Mouse (Mus musculus) ovary, postnatal 36 days (tissue): ENCODE measurements around the gene Tulp2.
"Not testable (repeated sequence)": the region's sequence is repeated elsewhere in the genome, so short reads cannot be mapped to it uniquely, and the experiment has no call there.

Source experiments
- DNase-seq: peaks from one replicate; pipeline ENCODE4 v3.0.0; 2022; ENCODE audit warnings: low spot score, mixed read lengths

The Tulp2 gene

DNA sequence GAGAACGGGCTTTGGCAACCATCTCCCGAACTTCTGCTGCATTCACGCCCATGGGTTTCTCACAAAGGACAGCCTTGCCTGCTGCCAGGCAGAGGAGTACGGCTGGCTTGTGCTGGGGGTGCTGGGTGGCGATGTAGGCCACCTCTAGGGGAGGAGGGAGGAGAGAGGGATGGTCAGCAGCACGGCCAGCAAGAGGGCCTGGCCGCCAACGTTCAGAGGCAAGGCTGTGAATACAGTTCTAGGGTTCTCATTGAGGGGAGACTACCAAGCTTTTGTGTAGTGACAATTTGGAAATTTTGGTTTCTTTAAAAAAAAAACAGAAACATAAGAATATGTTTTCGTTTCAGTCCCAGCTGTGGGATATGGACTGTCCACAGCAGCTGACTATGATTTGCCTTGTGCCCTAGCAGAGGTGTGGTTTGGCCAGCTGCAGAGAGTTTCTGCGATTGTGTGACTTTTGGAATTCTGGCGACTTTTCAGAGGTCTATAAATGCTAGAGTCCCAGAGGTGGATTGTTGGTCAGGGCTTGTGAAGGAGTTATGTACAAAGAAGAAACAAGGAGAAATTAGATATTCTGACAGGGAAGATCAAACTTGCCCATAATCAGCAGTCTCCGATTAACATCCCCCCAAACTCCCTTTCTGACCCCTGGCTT is 5.2 kb downstream of the Tulp2 start, which contains the start of gene Gm45808:
Gene Gm45808, minus strand, starts transcription at position 51 of the 655 bp plus-strand sequence.
- no peak for DNase-seq

DNA sequence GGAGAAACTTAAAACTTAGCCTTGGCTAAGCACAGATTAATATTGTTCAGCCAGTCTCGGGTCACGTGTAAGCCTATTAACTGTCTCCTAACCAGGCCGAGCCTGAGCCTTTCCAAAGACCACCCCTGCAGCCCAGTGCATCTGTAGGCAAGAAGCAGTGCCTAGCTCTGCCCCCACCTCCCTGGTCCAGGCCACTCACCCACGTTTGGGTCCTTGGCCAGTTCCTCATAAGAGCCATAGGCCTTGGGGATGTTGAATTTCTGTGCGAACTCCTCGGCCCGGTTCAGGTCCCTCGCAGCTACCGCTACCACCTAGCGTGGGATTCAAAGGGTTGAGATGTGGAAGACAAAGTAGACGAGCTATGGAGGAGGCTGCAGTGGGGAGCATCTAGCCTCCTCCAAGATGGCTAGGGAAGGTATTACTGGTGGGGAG is 6.2 kb downstream of the Tulp2 start:
- DNase-seq, result no peak

DNA sequence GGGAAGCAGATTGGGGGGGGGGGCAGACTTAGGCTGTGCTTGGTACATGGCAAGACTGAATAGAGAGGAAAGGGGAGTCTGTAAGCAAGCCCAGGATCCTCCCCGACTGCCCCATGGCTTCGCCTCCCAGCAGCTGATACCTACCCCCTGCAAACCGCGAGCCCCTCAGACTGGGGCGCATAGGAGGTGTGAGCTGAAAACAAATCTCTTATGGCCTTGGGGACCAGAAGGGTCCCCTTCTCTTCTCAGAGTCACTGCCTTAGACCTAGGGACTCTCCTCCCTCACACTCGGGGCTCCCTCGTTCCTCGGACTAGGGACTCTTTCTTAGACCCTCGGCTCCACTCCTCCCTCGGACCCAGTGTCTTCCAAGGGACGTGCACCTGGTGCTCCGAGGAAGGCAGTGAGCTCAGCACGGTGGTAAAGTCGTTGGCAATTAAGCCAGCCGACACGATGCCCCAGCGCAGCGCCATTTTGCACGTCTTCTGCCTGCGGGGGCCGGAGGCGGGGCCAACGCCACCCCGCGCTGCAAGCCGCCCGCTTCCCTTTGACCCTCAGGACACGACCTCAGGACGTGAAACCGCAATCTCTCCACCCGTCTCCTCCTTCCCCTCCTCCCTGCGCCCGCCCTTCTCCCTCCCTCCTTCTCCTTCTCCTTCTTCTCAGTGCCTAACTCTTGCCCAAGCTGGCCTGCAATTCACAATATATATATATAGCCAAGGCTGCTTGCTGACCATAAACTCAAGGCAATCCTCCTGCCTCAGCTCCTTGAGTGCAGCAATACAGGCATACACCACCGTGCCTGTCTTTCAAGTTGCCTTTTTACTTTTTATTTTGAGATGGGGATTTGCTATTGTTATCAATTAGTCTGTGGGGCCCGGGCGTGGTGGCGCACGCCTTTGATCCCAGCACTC is 6.9 kb downstream of the Tulp2 start, which contains the start of gene Dhdh:
Gene Dhdh, minus strand, starts transcription at position 513 of the 912 bp plus-strand sequence.
- peak; percentile 80 for DNase-seq

- DNase-seq, result no peak
Measured at GRCm38 (mm10) chr7:45489578-45489977, 7.9 kb downstream of the Tulp2 start.

DNA sequence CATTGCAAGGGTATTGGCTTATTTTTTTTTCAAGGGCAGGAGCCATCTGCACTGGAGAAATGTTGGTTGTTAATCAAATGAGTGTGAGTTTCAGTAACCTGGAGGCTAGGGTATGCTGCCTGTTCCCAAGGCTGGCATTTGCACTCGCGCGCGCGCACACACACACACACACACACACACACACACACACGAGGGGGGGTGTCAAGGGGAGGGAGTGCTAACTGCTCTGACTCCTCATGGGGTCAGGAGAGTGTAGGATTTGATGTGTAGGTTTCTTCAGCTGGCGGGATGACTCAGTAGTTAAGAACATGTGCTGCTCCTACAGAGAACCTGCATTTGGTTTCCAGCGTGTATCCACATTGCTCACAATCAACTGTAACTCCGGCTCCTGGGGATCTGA is 9.1 kb downstream of the Tulp2 start:
- no peak for DNase-seq

GRCm38 (mm10) chr7:45491264-45491663 is 9.6 kb downstream of the Tulp2 start:
- DNase-seq, result peak; percentile 47

- no peak for DNase-seq
Measured at GRCm38 (mm10) chr7:45492225-45492844, 10.7 kb downstream of the Tulp2 start.

DNA sequence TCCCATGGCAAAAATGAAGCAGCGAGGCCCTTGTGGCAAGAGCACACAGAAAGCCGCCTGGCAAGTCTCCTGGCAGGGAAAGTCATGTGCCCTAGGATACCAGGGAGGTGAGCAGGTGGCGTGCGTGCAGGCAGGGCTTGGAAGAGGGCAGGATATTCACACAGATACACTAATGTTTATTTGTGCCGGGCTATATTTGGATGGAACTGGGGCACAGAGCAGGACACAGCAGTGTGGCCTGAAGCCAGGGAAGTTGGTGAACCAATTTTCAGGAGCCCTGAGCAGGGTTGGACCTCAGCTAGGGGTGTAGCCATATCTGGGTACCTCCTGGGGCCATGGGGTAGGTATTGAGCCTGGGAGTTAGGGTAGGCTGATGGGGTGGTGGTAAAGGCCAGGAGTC is 11.3 kb downstream of the Tulp2 start:
- no peak for DNase-seq

GRCm38 (mm10) chr7:45494548-45494947 is 12.9 kb downstream of the Tulp2 start:
- DNase-seq, result no peak

DNA sequence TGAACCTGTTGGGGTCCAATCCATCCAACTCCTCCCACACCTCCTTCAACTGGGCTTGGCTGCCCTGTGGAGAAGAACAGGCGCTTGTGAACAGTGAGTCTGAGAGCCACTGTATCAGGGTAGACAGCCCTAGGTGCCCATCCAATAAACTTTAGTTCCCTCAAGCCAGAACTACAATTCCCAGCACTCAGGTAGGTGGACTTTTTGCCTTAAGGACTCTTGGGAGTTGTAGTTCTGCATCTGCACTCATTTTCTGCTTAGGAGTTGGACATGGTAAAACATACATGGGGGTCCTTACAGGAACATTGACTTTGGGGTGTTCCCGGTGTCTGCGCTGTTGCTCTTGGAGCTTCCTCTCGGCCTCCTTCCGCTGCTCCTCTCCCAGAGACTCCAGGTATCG is 16.8 kb downstream of the Tulp2 start:
- no peak for DNase-seq

DNA sequence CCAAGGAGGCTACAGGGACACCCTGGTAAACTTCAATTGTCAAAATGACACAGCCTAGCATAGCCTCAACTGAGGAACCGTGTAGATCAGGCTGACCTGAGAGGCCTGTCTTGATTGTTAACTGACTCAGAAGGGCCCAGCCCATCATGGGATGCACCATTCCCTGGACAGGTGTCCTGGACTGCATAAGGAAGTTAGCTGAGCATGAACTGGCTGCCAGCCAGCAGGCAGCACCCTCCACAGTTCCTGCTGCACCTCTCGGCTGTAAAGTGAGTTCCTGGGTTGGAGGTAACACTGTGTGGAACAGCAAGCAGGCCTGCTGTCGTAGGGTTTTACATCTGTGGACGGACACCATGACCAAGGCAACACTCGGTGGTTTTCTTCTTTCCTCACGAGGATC is 25.9 kb downstream of the Tulp2 start:
- no peak for DNase-seq

GRCm38 (mm10) chr7:45508561-45508960 is 26.9 kb downstream of the Tulp2 start:
- no peak for DNase-seq

GRCm38 (mm10) chr7:45509181-45509882 is 27.7 kb downstream of the Tulp2 start:
- peak; percentile 25 for DNase-seq

DNA sequence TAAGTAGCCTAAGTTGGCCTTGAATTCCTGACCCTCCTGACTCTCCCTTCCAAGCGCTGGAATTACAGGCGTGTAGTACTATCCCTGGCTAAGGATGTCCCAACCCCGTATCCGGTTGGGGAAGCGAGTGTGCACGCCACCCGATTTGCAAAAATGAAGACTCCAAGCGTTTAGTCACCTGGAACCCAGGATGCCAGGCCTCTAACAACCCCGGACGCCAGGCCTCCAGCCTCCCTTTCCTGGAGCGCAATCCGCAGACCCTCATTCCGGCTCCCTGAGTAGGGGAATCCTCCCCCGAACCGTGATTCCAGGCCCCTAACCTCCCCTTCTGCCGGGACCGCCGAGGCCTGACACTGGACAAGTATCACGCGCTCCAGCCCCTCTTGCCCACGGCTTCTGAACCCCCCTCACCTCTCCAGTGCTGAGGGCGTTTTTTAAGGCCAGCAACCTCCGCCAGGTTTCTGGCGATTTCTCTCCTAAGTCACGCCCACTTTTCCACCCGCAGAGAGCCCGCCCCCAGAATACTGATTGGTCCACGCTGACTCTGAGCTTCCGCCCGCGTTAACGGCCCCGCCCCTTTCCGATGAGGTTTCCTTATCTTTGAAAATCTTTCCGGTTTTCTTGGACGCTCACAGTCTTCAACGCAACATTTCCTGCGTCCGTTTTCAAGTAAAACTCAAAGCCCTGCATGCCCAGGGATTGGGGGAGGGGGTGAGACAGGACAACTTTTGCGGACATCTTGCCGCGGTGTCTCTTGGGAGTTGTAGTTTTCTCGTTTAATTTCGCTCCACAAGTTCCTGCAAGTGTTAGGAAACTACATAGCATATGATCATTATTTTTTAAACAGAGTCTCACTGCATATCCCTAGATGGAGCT is 28.5 kb downstream of the Tulp2 start, which contains the start of gene Nucb1:
Gene Nucb1, minus strand, starts transcription at position 495 of the 876 bp plus-strand sequence.
- DNase-seq, result peak; percentile 86

DNA sequence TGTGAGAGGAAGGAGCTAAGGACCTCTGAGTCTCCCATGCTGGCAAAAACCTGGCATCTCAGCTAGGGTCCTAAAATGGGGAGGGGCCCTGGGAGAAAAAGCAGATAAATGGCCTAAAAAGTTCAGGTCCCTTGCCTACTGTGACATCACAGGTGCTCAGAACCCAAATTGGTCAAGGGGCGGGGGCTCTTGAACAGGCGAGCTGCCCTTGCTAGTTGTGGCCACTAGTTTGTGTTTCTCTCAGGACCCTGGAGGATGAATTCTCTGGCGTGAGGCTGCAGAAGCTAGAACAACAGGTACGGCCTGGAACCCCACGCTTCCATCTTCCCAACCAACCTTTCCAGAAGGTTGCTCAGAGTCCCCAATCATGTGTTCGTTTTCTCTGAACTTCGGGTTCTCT is 32.7 kb downstream of the Tulp2 start:
- no peak for DNase-seq

DNA sequence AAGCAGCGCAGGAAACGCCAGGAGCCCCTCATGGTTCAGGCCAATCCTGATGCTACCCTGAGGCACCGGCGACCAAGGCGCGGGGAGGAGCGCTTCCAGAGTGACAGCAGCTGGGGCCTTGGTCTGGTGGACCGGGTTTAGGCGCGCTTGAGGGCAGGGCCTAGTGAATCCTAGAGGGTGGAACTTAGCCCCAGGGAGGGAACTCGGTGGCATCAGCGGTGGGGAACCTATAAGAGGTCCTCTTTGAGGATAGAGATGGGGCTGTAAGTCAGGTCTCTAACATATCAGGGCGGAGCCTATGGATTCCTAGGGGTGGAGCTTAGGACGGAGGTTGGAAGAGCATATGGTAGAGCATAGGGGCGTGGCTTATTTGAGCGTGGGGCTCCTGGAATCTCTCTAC is 33.8 kb downstream of the Tulp2 start:
- no peak for DNase-seq

DNA sequence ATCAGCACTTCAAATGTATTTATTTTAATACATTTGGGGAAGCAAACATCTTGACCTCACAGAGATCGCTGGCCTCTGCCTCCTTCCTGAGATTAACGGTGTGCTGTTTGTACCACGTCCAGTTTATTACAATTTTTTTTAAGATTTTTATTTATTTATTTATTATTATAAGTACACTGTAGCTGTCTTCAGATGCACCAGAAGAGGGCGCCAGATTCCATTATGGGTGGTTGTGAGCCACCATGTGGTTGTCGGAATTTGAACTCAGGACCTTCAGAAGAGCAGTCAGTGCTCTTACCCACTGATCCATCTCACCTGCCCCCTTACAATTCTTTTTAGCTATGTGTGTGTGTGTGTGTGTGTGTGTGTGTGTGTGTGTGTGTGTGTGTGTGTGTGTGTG is 35.2 kb downstream of the Tulp2 start:
- not testable (repeated sequence) for DNase-seq

- DNase-seq, result no peak
Measured at GRCm38 (mm10) chr7:45518618-45519017, 36.9 kb downstream of the Tulp2 start.

DNA sequence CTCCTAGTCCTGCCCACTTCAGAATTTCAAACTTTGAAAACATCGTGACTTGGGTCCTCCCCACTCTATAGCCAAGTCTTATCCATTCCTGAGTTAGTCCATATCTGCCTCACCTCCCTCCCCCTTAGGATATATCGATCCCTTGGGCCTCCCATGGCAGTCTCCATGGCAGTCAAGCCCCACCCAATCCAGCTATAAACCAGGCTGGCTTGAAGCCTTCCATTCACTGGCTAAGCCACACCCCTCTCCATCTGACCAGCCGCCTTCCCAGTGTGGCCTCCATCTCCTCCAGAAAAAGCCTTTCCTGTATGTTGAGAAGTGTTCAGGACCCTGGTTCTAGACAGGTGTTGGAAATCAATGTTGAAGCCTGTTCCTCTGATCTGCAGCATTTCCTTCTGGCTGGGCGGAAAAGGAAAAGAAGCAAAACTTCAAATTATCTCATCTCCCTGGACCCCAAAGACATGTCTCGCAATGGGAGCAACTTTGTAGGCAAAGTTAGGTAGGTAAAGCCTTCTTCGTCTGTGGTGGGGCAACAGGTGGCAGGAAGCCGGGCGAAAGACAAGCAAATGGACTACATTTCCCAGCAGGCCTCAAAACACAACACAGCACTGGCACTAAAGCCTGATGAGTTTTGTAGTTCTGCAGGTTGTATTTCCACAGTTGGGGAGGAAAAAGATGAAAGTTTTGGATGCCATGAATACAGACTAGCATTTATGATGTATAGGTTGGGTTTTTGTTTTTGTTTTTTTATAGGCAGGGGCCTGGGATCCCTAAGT is 37.9 kb downstream of the Tulp2 start:
- DNase-seq, result no peak

GRCm38 (mm10) chr7:45520605-45521004 is 38.9 kb downstream of the Tulp2 start:
- DNase-seq, result no peak
